ENCODE assay signal across 8 mouse cellular contexts in genomic region chr9:101076095-101076875, GRCm38 (mm10). TPM values are rescaled to one million over a fixed set of nuclear protein-coding genes. Genes with fewer than 3 reads are reported as not detected.
DNase-seq lines count a peak whose midpoint lies in the region; ATAC-seq and TF ChIP-seq lines count a peak whose summit lies in the region.

No protein-coding gene starts in this region.

- H3K4me2 ChIP-seq in heart, embryonic 12.5 days, result peak overlapping the region; percentile 93
- H3K4me2 ChIP-seq in limb, embryonic 13.5 days (replicated peaks), result peak overlapping the region; percentile 94

- no peaks in the 10 kb centered on the region for H3K9me3 ChIP-seq in heart, embryonic 12.5 days (replicated peaks)
- no peaks in the 10 kb centered on the region for H3K9me3 ChIP-seq in limb, embryonic 13.5 days

- peak; percentile 39 for DNase-seq in kidney, adult 2 months
- no peak for DNase-seq in kidney, postnatal 14 days
- peak; percentile 66 for DNase-seq in brain, embryonic 14.5 days (ENCODE audit: low read depth)
- DNase-seq in cerebellum, postnatal 10 days, result no peak

- no peaks in the 10 kb centered on the region for H3K36me3 ChIP-seq in kidney, adult 2 months (ENCODE audit: control insufficient read depth, insufficient read depth, low read length)
- H3K36me3 ChIP-seq in heart, embryonic 12.5 days, result no peaks in the 10 kb centered on the region
- 0 out of 2 replicates have a peak, but pooled peaks cover 4% of the 10 kb centered on the region for H3K36me3 ChIP-seq in limb, embryonic 13.5 days

- no peak for TF ChIP-seq CTCF in kidney, adult 2 months (conservative IDR thresholded peaks at IDR 0.05; ENCODE audit: insufficient read depth, insufficient read length, low read depth, low read length)
- TF ChIP-seq CTCF in brain, embryonic 14.5 days (IDR thresholded peaks at IDR 0.05; ENCODE audit: borderline replicate concordance, extremely low read depth, insufficient read depth, insufficient read length), result no peak

- WGBS in kidney, adult 2 months, result under 1% methylated on average over 18 of the region's 18 CpGs
- WGBS in heart, embryonic 12.5 days, result 1% methylated on average over 18 of the region's 18 CpGs
- WGBS in limb, embryonic 13.5 days, result 1% methylated on average over 18 of the region's 18 CpGs

- H3K27me3 ChIP-seq in kidney, adult 2 months (replicated peaks; ENCODE audit: control insufficient read depth, insufficient read depth, low read length), result no peaks in the 10 kb centered on the region
- H3K27me3 ChIP-seq in heart, embryonic 12.5 days (replicated peaks), result no peaks in the 10 kb centered on the region
- H3K27me3 ChIP-seq in limb, embryonic 13.5 days, result no peaks in the 10 kb centered on the region

- TF ChIP-seq POLR2A in kidney, adult 2 months (IDR thresholded peaks at IDR 0.05; ENCODE audit: low read depth, low read length), result no peak
- no peak for TF ChIP-seq POLR2A in brain, embryonic 14.5 days (IDR thresholded peaks at IDR 0.05; ENCODE audit: borderline replicate concordance, extremely low read depth, insufficient read depth, insufficient read length, poor library complexity, severe bottlenecking)

- peaks cover 18% of the 10 kb centered on the region for H3K4me1 ChIP-seq in kidney, adult 2 months (ENCODE audit: control insufficient read depth, insufficient read depth, low read length)
- H3K4me1 ChIP-seq in heart, embryonic 12.5 days (replicated peaks), result peaks cover 29% of the 10 kb centered on the region
- peaks cover 40% of the 10 kb centered on the region for H3K4me1 ChIP-seq in limb, embryonic 13.5 days

- H3K9ac ChIP-seq in heart, embryonic 12.5 days, result peak overlapping the region; percentile 95
- H3K9ac ChIP-seq in limb, embryonic 13.5 days, result peak overlapping the region; percentile 99

- no peak for ATAC-seq in heart, embryonic 12.5 days (ENCODE audit: insufficient number of reproducible peaks, low FRiP score)
- no peak for ATAC-seq in limb, embryonic 13.5 days (ENCODE audit: low FRiP score, low read depth)
- peak; percentile 13; the same call in 1 of the 2 replicates for ATAC-seq in monocyte, adult 5-6 weeks (replicated peaks; ENCODE audit: insufficient number of reproducible peaks, low FRiP score, low TSS enrichment, poor library complexity, severe bottlenecking)
- no peak for ATAC-seq in inflammation-experienced regulatory T-cells, adult 6 months

- peak overlapping the region; percentile 92 for H3K4me3 ChIP-seq in kidney, adult 2 months (ENCODE audit: insufficient read depth, low read depth, low read length)
- H3K4me3 ChIP-seq in heart, embryonic 12.5 days, result peak overlapping the region; percentile 89
- H3K4me3 ChIP-seq in limb, embryonic 13.5 days, result peak overlapping the region; percentile 99

- peak overlapping the region; percentile 61 for H3K27ac ChIP-seq in kidney, adult 2 months (ENCODE audit: insufficient read depth, low read depth, low read length)
- no peak overlapping the region for H3K27ac ChIP-seq in heart, embryonic 12.5 days (ENCODE audit: poor library complexity, severe bottlenecking)
- no peak overlapping the region for H3K27ac ChIP-seq in limb, embryonic 13.5 days

RNA-seq across cellular contexts. Expression of gene Msl2, which starts 2.4 kb away (rescaled TPM):
- polyA plus RNA-seq in kidney, adult 2 months (2012; rRNA removed), result 17.7 and 18.6 TPM in 2 replicates
- 25.8 and 33.6 TPM in 2 replicates for polyA plus RNA-seq in brain, embryonic 14.5 days (2012; rRNA removed)
- polyA plus RNA-seq in heart, embryonic 12.5 days (2016; fragmentation: Nextera tagmentation; extraction: Ambion mirVana), result 5.3 and 6.0 TPM in 2 replicates
- 5.2 and 5.5 TPM in 2 replicates for polyA plus RNA-seq in limb, embryonic 13.5 days (2015; fragmentation: Nextera tagmentation; extraction: Ambion mirVana)
- 52.9 to 75.5 TPM (median 58.3 TPM) in 3 replicates for total RNA-seq in monocyte, adult 5-6 weeks (2017)
- 10 to 100 TPM; 10.5 to 12.3 (median 11.7) TPM for polyA plus RNA-seq in inflammation-experienced regulatory T-cells, adult 6 months (2017; shearing (Covaris generic))

RNA-seq across cellular contexts. Expression of gene Pccb, which starts 41.6 kb away (rescaled TPM):
- polyA plus RNA-seq in kidney, adult 2 months (2012; rRNA removed), result 341 and 354 TPM in 2 replicates
- polyA plus RNA-seq in brain, embryonic 14.5 days (2012; rRNA removed), result 62.7 and 63.1 TPM in 2 replicates
- polyA plus RNA-seq in heart, embryonic 12.5 days (2016; fragmentation: Nextera tagmentation; extraction: Ambion mirVana), result 21.6 TPM in 2 replicates
- polyA plus RNA-seq in limb, embryonic 13.5 days (2015; fragmentation: Nextera tagmentation; extraction: Ambion mirVana), result 26.1 and 29.6 TPM in 2 replicates
- total RNA-seq in monocyte, adult 5-6 weeks (2017), result 2.6 to 5.3 TPM (median 3.8 TPM) in 3 replicates
- polyA plus RNA-seq in inflammation-experienced regulatory T-cells, adult 6 months (2017; shearing (Covaris generic)), result 1 to 10 TPM; 5.1 to 8.3 (median 8.1) TPM

Comparison
In these comparisons a context has a peak if more than half of its experiments do, and no peak if none do; other contexts are left out.
1. DNase-seq: peak in kidney, adult 2 months (single experiment) and brain, embryonic 14.5 days (single experiment); none in kidney, postnatal 14 days (single experiment) and cerebellum, postnatal 10 days (0 of 2).
2. Peak in every context shown above with its lines, with median percentiles within 50 percentile points of each other: H3K4me3 ChIP-seq.